Mouse (Mus musculus) inflammation-experienced regulatory T-cells (primary cell): ENCODE data around the gene Pcsk1. TPM values are rescaled to one million over a fixed set of nuclear protein-coding genes. Genes with fewer than 3 reads are reported as not detected.

Source experiments
- polyA plus RNA-seq, 2 experiments: library from polyadenylated mRNA; unstranded; fragments of 100-300 nt; shearing (Covaris generic); gene quantifications; one replicate each; pipeline ENCODE4 v1.2.1; 2017

Pcsk1 gene
- under 1 TPM in 1 of 2 experiments, not detected in 1; 0.95 TPM for polyA plus RNA-seq

DNA sequence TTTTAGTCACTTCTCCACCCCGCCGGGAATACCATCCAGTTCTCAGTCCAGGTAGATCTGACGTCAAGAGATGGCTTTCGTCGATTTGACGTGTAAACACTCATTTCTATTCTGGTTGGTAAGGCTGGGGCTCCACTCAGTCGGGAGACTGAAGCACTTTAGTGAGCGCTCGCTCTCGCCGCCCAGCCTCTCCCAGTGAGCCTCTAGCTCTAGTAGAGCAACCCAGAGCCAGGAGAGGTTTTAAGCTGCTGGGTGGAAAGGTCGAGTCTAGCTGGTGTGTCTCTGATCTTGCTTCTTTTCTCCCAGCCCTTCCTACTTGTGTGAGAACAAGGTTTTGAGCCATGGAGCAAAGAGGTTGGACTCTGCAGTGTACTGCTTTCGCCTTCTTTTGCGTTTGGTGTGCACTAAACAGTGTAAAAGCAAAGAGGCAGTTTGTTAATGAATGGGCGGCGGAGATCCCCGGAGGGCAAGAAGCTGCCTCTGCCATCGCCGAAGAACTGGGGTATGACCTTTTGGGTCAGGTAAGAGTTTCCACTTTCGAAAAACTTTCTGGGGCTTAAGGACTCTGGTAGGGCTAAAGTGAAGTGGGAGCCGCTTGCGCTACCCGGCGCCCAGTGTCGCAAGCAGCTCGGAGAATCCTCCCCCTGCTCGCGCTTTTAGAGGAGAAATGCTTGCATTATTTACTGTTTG lies at the start of gene Pcsk1:
Gene Pcsk1, plus strand, starts transcription at position 106 of the 690 bp plus-strand sequence.

